Mouse (Mus musculus) testis, adult 2 months (tissue): ENCODE results near the gene Pts. TPM values are rescaled to one million over a fixed set of nuclear protein-coding genes. Genes with fewer than 3 reads are reported as not detected.

Source experiments
- H3K27ac ChIP-seq: fragments of 200-500 bp; 2 replicates; pipeline ENCODE4 v1.5.1; 2012; ENCODE audit warnings: low read depth, low read length; ENCODE audit not compliant: control insufficient read depth, insufficient read depth
- H3K27me3 ChIP-seq: fragments of 200-500 bp; 2 replicates; pipeline ENCODE4 v1.6.1; 2012; ENCODE audit warnings: mild to moderate bottlenecking, low read length, moderate library complexity; ENCODE audit not compliant: control insufficient read depth, insufficient read depth
- H3K36me3 ChIP-seq: fragments of 200-500 bp; 2 replicates; pipeline ENCODE4 v1.6.1; 2012; ENCODE audit warnings: mild to moderate bottlenecking, low read length; ENCODE audit not compliant: control insufficient read depth, insufficient read depth
- H3K4me1 ChIP-seq: fragments of 200-500 bp; 2 replicates; pipeline ENCODE4 v1.6.1; 2012; ENCODE audit warnings: low read length; ENCODE audit not compliant: control insufficient read depth, insufficient read depth
- H3K4me3 ChIP-seq: fragments of 200-500 bp; 2 replicates; pipeline ENCODE4 v1.5.1; 2012; ENCODE audit warnings: low read depth, mild to moderate bottlenecking, low read length, moderate library complexity, mixed read lengths; ENCODE audit not compliant: control insufficient read depth
- CTCF ChIP-seq: fragments of 200-500 bp; IDR thresholded peaks from 2 replicates; pipeline ENCODE4 v1.5.1; 2012; ENCODE audit warnings: low read depth, mild to moderate bottlenecking, inconsistent platforms, low read length, moderate library complexity; ENCODE audit not compliant: control insufficient read depth, insufficient read depth, insufficient replicate concordance
- POLR2A ChIP-seq: fragments of 200-500 bp; IDR thresholded peaks from 2 replicates; pipeline ENCODE4 v1.6.1; 2012; ENCODE audit warnings: low read depth, mild to moderate bottlenecking, inconsistent platforms, low read length, moderate library complexity; ENCODE audit not compliant: control insufficient read depth
- polyA plus RNA-seq: library from polyadenylated mRNA; depleted of rRNA; stranded (reverse); fragments of >200 nt; gene quantifications from 2 replicates; pipeline ENCODE4 v1.2.3, GENCODE M21; 2012

Pts gene
- polyA plus RNA-seq, 1 experiment: 10.7 TPM

- Histone ChIP-seq H3K4me3 (no peak overlapping the region), H3K4me1 (no peaks in the 10 kb centered on the region), H3K36me3 (no peaks in the 10 kb centered on the region), H3K27ac (no peak overlapping the region), H3K27me3 (no peaks in the 10 kb centered on the region)
- TF ChIP-seq CTCF (no peak), POLR2A (no peak)
These were observed 13.9 kb upstream of the Pts start for GRCm38 (mm10) chr9:50542401-50542800.

- H3K4me1 ChIP-seq: no peaks in the 10 kb centered on the region
- H3K27ac ChIP-seq: no peak overlapping the region
- H3K36me3 ChIP-seq: no peaks in the 10 kb centered on the region
- H3K27me3 ChIP-seq: no peaks in the 10 kb centered on the region
- H3K4me3 ChIP-seq: no peak overlapping the region
- no peak for TF ChIP-seq CTCF
- TF ChIP-seq POLR2A: no peak
These were observed 11.6 kb upstream of the Pts start for GRCm38 (mm10) chr9:50540170-50540569.

- no peak for TF ChIP-seq CTCF
- TF ChIP-seq POLR2A: no peak
- Histone ChIP-seq H3K36me3 (no peaks in the 10 kb centered on the region), H3K27ac (no peak overlapping the region), H3K27me3 (no peaks in the 10 kb centered on the region), H3K4me1 (peaks cover 3% of the 10 kb centered on the region; the same call in 1 of the 2 replicates), H3K4me3 (no peak overlapping the region)
These were observed 8.8 kb upstream of the Pts start for GRCm38 (mm10) chr9:50537295-50537694.

- TF ChIP-seq POLR2A (no peak), CTCF (no peak)
These were observed 8.1 kb upstream of the Pts start for GRCm38 (mm10) chr9:50536603-50537135.

GRCm38 (mm10) chr9:50535930-50536329 is 7.4 kb upstream of the Pts start:
- Histone ChIP-seq H3K4me1 (peaks cover 3% of the 10 kb centered on the region; the same call in 1 of the 2 replicates), H3K36me3 (no peaks in the 10 kb centered on the region), H3K27me3 (no peaks in the 10 kb centered on the region), H3K4me3 (no peak overlapping the region), H3K27ac (no peak overlapping the region)
- TF ChIP-seq CTCF (no peak), POLR2A (no peak)

More at GRCm38 (mm10) chr9:50536603-50537135, 8.1 kb upstream of the Pts start:
- no peak overlapping the region for H3K27ac ChIP-seq
- no peaks in the 10 kb centered on the region for H3K27me3 ChIP-seq
- peaks cover 3% of the 10 kb centered on the region; the same call in 1 of the 2 replicates for H3K4me1 ChIP-seq
- H3K4me3 ChIP-seq: no peak overlapping the region
- no peaks in the 10 kb centered on the region for H3K36me3 ChIP-seq

- H3K4me3 ChIP-seq: no peak overlapping the region
- no peaks in the 10 kb centered on the region for H3K27me3 ChIP-seq
- peaks cover 3% of the 10 kb centered on the region; the same call in 1 of the 2 replicates for H3K4me1 ChIP-seq
- H3K36me3 ChIP-seq: no peaks in the 10 kb centered on the region
- no peak for TF ChIP-seq POLR2A
- TF ChIP-seq CTCF: no peak
- H3K27ac ChIP-seq: no peak overlapping the region
These were observed 5.3 kb upstream of the Pts start for GRCm38 (mm10) chr9:50533791-50534190.

- Histone ChIP-seq H3K4me1 (peaks cover 3% of the 10 kb centered on the region; the same call in 1 of the 2 replicates), H3K27me3 (no peaks in the 10 kb centered on the region), H3K27ac (no peak overlapping the region), H3K36me3 (no peaks in the 10 kb centered on the region), H3K4me3 (no peak overlapping the region)
- TF ChIP-seq POLR2A (no peak), CTCF (no peak)
These were observed 4.8 kb upstream of the Pts start for GRCm38 (mm10) chr9:50533328-50533727.

GRCm38 (mm10) chr9:50530890-50531289 is 2.4 kb upstream of the Pts start:
- Histone ChIP-seq H3K27ac (no peak overlapping the region), H3K36me3 (no peaks in the 10 kb centered on the region), H3K4me1 (peaks cover 6% of the 10 kb centered on the region), H3K27me3 (no peaks in the 10 kb centered on the region), H3K4me3 (no peak overlapping the region)
- TF ChIP-seq POLR2A (no peak), CTCF (no peak)

- no peaks in the 10 kb centered on the region for H3K36me3 ChIP-seq
- peaks cover 4% of the 10 kb centered on the region for H3K4me1 ChIP-seq
- H3K4me3 ChIP-seq: peak overlapping the region; percentile 97
- H3K27me3 ChIP-seq: no peaks in the 10 kb centered on the region
- TF ChIP-seq POLR2A: no peak
- no peak for TF ChIP-seq CTCF
- no peak overlapping the region for H3K27ac ChIP-seq
These were observed 664 bp downstream of the Pts start for GRCm38 (mm10) chr9:50527860-50528259.
